Comparison of ENCODE assay signal across 8 mouse cellular contexts in the genomic region with DNA sequence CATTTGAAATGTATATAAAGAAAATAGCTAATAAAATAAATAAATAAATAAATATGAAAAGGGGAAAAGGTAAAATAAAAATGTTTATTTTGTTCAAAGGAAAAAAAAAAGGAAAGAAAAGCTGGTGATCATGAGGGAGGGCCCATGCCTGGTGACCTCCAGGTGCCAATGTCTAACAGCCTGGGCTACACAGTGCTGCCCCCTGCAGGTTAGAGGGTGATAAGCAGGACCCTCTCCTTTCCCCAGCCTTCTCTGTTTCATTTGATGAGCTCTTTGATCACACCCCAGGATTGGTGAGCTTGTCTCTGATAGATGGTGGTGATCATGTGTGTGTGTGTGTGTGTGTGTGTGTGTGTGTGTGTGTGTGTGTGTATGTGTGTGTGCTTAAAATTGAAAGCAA. TPM values are rescaled to one million over a fixed set of nuclear protein-coding genes. Genes with fewer than 3 reads are reported as not detected.
DNase-seq lines count a peak whose midpoint lies in the region; ATAC-seq and TF ChIP-seq lines count a peak whose summit lies in the region.
"Had no signal": no experiment of that assay in that cellular context is flagged by ENCODE, and none has a peak within 500 bp of the region (broad histone marks: within the 10 kb centered on the region; RNA-seq: fewer than 3 reads in every experiment).

No protein-coding gene starts in this region.

- ATAC-seq in Patski = no peak
- ATAC-seq in frontal cortex, adult (ENCODE audit: low TSS enrichment) = no peak

- no peaks in the 10 kb centered on the region for H3K27me3 ChIP-seq in Patski

- POLR2A ChIA-PET in Patski (lab: Charles Lee) = no interaction called here

- H3K27ac ChIP-seq in layer of hippocampus, adult 2 months = no peak overlapping the region

- in situ Hi-C loops in Patski (cut with MboI; ENCODE audit: low pct_unique_long_range_greater_than_20kb) = no loop called here

- peak; percentile 72 for TF ChIP-seq CTCF in layer of hippocampus, adult 2 months (conservative IDR thresholded peaks at IDR 0.05)
- peak; percentile 13 for TF ChIP-seq CTCF in Patski (IDR thresholded peaks at IDR 0.05)

- CTCF ChIA-PET in Patski (lab: Charles Lee) = interaction anchor here (2.1 kb wide), 1 partner anchor 13 kb away, joined by 5 read pairs; no protein-coding TSS in a partner anchor

- DNase-seq in layer of hippocampus, adult 2 months (ENCODE audit: low spot score in 2 of 2) = peak; percentile 11 to 35
- DNase-seq in layer of hippocampus, adult 9-10 months (ENCODE audit: low spot score) = no peak
- no peak for DNase-seq in Patski (ENCODE audit: low read depth, low spot score)
- peak; percentile 37 for DNase-seq in cerebellum, adult 9-10 months
- peak; percentile 20 for DNase-seq in lung, postnatal 25 days (ENCODE audit: low spot score)
- no peak for DNase-seq in layer of hippocampus, postnatal 14 days (ENCODE audit: low spot score in 2 of 2)

- H3K4me3 ChIP-seq in layer of hippocampus, adult 2 months = no peak overlapping the region
- H3K4me3 ChIP-seq: myocyte had no signal

RNA-seq across cellular contexts. Expression of a gene that starts 16.4 kb away (rescaled TPM):
- total RNA-seq in layer of hippocampus, adult 2 months (2021) = 10 to 100 TPM; 24.0 to 26.4 TPM
- 31.1 TPM for polyA plus RNA-seq in Patski (2021)
- total RNA-seq in layer of hippocampus, postnatal 14 days (2021) = 10 to 100 TPM; 30.6 to 33.7 TPM

RNA-seq across cellular contexts. Expression of a gene that starts 17.0 kb away (rescaled TPM):
- 10 to 100 TPM; 24.7 to 28.6 TPM for total RNA-seq in layer of hippocampus, adult 2 months (2021)
- 0.31 TPM for polyA plus RNA-seq in Patski (2021)
- total RNA-seq in layer of hippocampus, postnatal 14 days (2021) = 10 to 100 TPM; 23.8 to 26.7 TPM
- polyA plus RNA-seq: myocyte had no signal

Comparison
In these comparisons a context has a peak if more than half of its experiments do, and no peak if none do; other contexts are left out.
1. DNase-seq: peak in layer of hippocampus, adult 2 months (2 of 2), cerebellum, adult 9-10 months (single experiment) and lung, postnatal 25 days (single experiment); none in layer of hippocampus, adult 9-10 months (single experiment), Patski (single experiment) and layer of hippocampus, postnatal 14 days (0 of 2).